Mouse (Mus musculus) spleen, adult 2 months (tissue): ENCODE results near the gene 1700003E16Rik.

ENCODE experiments used
- CTCF ChIP-seq: fragments of 200-500 bp; IDR thresholded peaks from 2 replicates; pipeline ENCODE4 v1.5.1; 2011; ENCODE audit warnings: mild to moderate bottlenecking, inconsistent platforms; ENCODE audit not compliant: insufficient read depth, insufficient read length, insufficient replicate concordance; ENCODE audit errors: extremely low read depth
- POLR2A ChIP-seq: fragments of 200-500 bp; IDR thresholded peaks from 2 replicates; pipeline ENCODE4 v1.6.1; 2011; ENCODE audit warnings: low read depth, low read length, inconsistent platforms

DNA sequence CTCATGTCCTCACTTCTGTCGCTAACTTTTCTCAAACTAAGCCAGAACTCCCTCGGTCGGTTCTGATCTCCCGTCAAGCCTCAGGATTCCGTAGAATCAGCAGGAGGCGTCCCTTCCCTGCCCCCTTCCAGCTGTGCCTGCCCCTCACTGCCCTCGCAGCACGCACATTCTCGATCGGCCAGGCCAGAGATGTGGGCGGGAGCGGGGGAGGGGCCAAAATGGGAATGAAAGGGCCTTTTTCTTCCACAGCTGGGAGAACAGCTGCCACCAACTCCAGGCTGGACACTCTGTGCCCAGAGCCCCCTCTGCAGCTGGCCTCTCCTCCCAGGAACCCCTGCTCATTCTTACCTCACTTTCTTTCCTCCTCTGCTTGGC, 18.6 kb upstream of the 1700003E16Rik start:
- no peak for TF ChIP-seq CTCF
- TF ChIP-seq POLR2A: no peak
